Mouse (Mus musculus) G1E (cell line): ENCODE data around the gene Gipr. TPM values are rescaled to one million over a fixed set of nuclear protein-coding genes. Genes with fewer than 3 reads are reported as not detected.

Source experiments
- ATAC-seq: 2 replicates; pipeline ENCODE4 v1.8.0; 2016; ENCODE audit warnings: mild to moderate bottlenecking; ENCODE audit not compliant: insufficient number of reproducible peaks, poor library complexity, low FRiP score, severe bottlenecking; ENCODE audit errors: extremely low read depth
- DNase-seq: peaks from one replicate; pipeline ENCODE4 v3.0.0; 2012; ENCODE audit warnings: low spot score
- H3K27me3 ChIP-seq: 2 replicates; pipeline ENCODE4 v1.6.1; 2012; ENCODE audit warnings: mild to moderate bottlenecking, low read length, inconsistent platforms; ENCODE audit not compliant: insufficient read depth
- H3K36me3 ChIP-seq: replicated peaks from 2 replicates; pipeline ENCODE3; 2012; ENCODE audit warnings: mild to moderate bottlenecking, inconsistent platforms
- H3K4me1 ChIP-seq: 2 replicates; pipeline ENCODE4 v1.6.1; 2012; ENCODE audit warnings: low read depth, low read length, inconsistent platforms, mixed read lengths; ENCODE audit not compliant: insufficient read depth
- H3K4me3 ChIP-seq: 2 replicates; pipeline ENCODE4 v1.5.1; 2012; ENCODE audit warnings: low read depth, mild to moderate bottlenecking, inconsistent platforms, low read length, moderate library complexity, mixed read lengths
- H3K9me3 ChIP-seq: replicated peaks from 2 replicates; pipeline ENCODE4 v1.6.1; 2012; ENCODE audit warnings: inconsistent platforms
- CTCF ChIP-seq: IDR thresholded peaks from 2 replicates; pipeline ENCODE4 v1.5.1; 2012; ENCODE audit warnings: low read depth, low read length, inconsistent platforms, mixed read lengths
- GATA1 ChIP-seq: IDR thresholded peaks from 2 replicates; pipeline ENCODE4 v1.6.1; 2012; ENCODE audit warnings: borderline replicate concordance, low read length, inconsistent platforms, mixed read lengths
- GATA2 ChIP-seq: IDR thresholded peaks from 2 replicates; pipeline ENCODE4 v1.6.1; 2012; ENCODE audit warnings: low read depth, low read length, inconsistent platforms, borderline replicate concordance
- POLR2AphosphoS5 ChIP-seq: IDR thresholded peaks from 2 replicates; pipeline ENCODE4 v1.6.1; 2012; ENCODE audit warnings: low read depth, low read length, inconsistent platforms; ENCODE audit not compliant: insufficient replicate concordance
- TAL1 ChIP-seq: conservative IDR thresholded peaks from 2 replicates; pipeline ENCODE4 v1.6.1; 2012; ENCODE audit warnings: low read depth, low read length, inconsistent platforms, mixed read lengths
- polyA plus RNA-seq: library from polyadenylated mRNA; stranded (reverse); fragments of >175 nt; gene quantifications from 2 replicates; pipeline ENCODE4 v1.2.3, GENCODE M21; 2012
- total RNA-seq, 2 experiments: library from RNA; stranded (forward) in 1 of 2; stranded (reverse) in 1 of 2; fragments of 200-1000 nt in 1 of 2; fragments of >200 nt in 1 of 2; fragmentation: Nextera tagmentation in 1 of 2; gene quantifications; 2 replicates each; pipeline ENCODE4 v1.2.3; 2014 to 2017

The Gipr gene
- total and polyA plus RNA-seq, 3 experiments = 6.5 to 10.7 (median 7.1) TPM

DNA sequence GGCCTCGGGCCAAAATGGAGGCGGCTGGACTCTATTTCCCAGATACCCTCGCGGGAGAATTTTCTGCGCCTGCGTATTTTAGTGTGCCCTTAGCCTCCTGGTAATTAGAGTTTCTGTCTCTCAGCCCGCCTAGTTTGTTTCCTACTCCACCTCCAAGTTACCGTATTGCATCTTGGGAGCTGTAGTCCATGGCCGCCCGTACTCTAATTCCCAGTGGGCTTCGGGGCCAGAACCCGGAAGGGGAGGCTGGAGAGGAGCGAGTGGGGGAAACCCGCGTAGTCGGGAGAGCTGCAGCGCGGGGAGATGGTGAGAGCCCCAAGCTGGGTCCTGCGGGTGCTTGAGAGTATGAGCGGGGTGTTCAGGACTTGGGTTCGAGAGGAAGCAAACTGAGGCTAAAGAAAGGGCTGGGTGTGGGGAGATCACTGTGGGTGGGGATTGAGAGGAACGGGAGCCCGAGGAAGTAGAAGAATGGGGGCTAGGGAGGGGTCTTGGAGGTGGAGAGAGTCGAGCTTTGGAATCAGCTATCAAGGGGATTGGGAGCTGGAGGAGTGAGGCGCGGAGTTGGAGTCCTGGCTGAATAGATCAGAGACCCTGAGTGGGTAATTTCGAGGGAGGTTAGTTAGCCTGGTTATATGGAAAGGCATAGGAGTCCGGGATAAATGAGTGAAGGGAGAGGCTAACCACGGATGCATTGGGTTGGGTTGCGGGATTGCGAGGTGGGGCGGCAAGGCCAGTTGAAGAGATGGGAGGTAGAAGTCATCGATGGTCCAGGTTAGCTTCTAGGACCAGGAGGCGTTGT lies 46.1 kb downstream of the Gipr start, which contains the start of gene Fbxo46:
Gene Fbxo46 (plus strand): TSS at position 229 of the 799 bp plus-strand sequence.
- DNase-seq (peak; percentile 91), ATAC-seq (peak; percentile 99)
- Histone ChIP-seq H3K36me3 (peaks cover 19% of the 10 kb centered on the region), H3K4me3 (peak within 1 kb of the TSS; percentile 77), H3K9me3 (peaks cover 7% of the 10 kb centered on the region), H3K27me3 (no peaks in the 10 kb centered on the region; the same call in 1 of the 2 replicates), H3K4me1 (peaks cover 24% of the 10 kb centered on the region)
- no peak for TF ChIP-seq CTCF
- TF ChIP-seq POLR2AphosphoS5 = no peak
- no peak for TF ChIP-seq GATA1
- TF ChIP-seq GATA2 = no peak
- no peak for TF ChIP-seq TAL1

DNA sequence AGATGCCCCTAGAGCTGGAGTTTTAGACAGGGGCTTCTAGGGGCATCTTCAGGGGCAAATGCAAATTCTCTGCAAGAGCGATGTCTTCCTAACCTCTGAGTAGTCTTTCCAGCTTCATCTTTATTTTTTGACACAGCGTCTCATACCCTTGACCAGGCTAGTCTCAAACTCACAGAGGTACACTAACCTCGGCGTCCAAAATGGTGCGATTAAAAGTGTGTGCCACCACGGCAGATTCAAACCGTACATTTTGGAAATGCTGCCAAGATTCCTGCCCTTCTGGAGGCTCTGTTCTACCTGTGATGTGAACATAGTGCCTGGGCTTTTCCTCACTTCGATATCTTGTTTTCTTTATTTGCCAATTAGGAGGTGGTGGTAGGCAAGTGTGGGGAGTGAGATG lies 46.8 kb downstream of the Gipr start:
- Histone ChIP-seq H3K9me3 (peaks cover 7% of the 10 kb centered on the region), H3K4me1 (peaks cover 24% of the 10 kb centered on the region), H3K27me3 (no peaks in the 10 kb centered on the region; the same call in 1 of the 2 replicates), H3K36me3 (peaks cover 11% of the 10 kb centered on the region), H3K4me3 (no peak overlapping the region; the same call in 1 of the 2 replicates)
- ATAC-seq (no peak), DNase-seq (no peak)
- no peak for TF ChIP-seq CTCF
- TF ChIP-seq GATA1 = no peak
- TF ChIP-seq POLR2AphosphoS5 = no peak
- TF ChIP-seq TAL1 = no peak
- TF ChIP-seq GATA2 = no peak

DNA sequence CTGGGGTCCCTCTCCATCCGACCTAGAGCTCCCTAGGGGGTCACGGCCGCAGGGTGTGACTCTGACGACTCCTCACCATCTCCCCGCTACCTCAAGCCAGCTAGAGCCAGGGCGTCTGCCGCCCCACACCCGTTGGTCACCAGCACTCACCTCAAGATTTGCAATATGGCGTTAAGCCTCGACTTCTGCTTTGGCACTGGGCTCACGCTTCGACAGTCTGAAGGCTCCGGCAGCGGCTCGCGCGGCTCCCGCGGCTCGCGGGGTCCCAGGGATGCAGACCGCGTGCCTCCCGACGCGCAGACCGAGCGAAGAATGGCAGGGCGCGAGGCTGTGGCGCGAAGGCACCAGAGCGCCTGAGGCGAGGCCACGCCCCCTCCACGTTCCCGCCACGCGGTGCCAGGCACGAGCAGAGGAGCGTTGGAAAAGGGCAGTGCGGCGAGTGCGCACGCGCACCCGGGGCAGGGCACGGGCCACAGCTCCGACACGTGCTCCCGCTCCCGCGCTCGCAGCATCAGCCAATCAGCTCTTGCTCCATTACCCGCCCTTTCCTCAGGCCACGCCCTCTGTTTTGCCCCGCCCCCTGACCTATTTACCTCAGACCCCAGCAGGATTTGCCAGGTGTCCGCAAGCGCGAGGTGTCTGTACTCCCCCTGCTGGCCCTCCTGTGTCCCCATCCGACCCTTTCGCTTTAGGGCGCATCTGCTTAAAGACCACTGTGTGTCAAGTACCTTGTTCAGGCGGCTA lies 47.7 kb downstream of the Gipr start, which contains the start of gene Gm4969:
Gene Gm4969 (minus strand): TSS at position 341 of the 744 bp plus-strand sequence.
- Histone ChIP-seq H3K36me3 (peaks cover 9% of the 10 kb centered on the region), H3K27me3 (peaks cover under 1% of the 10 kb centered on the region), H3K4me1 (peaks cover 24% of the 10 kb centered on the region), H3K4me3 (peak within 1 kb of the TSS; percentile 41; the same call in 1 of the 2 replicates), H3K9me3 (peaks cover 7% of the 10 kb centered on the region)
- DNase-seq = no peak
- no peak for ATAC-seq
- TF ChIP-seq POLR2AphosphoS5 (no peak), TAL1 (no peak), GATA2 (no peak), GATA1 (no peak), CTCF (no peak)

DNA sequence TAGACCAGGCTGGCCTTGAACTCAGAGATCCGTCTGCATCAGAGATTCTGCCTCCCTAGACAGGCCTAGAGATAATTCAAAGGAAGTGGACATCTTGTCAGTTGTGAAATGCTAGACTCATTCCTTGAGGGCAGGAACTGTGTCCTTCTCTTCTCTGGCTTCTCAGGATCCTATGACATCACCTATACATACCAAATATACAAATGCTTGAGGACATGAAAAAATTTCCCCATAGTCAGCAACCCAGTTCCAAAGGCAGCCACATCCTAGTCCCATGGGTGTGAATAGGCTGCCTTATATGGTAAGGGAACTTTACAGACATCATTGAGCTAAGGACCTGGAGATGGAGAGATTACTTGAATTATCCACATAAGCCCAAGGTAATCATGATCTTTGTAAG lies 56.4 kb downstream of the Gipr start:
- H3K4me1 ChIP-seq = no peaks in the 10 kb centered on the region; the same call in 1 of the 2 replicates
- no peak for TF ChIP-seq GATA2
- no peak for TF ChIP-seq TAL1
- no peak for TF ChIP-seq CTCF
- TF ChIP-seq GATA1 = no peak
- no peak for TF ChIP-seq POLR2AphosphoS5
- ATAC-seq = no peak
- H3K27me3 ChIP-seq = peaks cover 65% of the 10 kb centered on the region
- H3K9me3 ChIP-seq = no peaks in the 10 kb centered on the region
- no peaks in the 10 kb centered on the region for H3K36me3 ChIP-seq
- H3K4me3 ChIP-seq = no peak overlapping the region
- no peak for DNase-seq

DNA sequence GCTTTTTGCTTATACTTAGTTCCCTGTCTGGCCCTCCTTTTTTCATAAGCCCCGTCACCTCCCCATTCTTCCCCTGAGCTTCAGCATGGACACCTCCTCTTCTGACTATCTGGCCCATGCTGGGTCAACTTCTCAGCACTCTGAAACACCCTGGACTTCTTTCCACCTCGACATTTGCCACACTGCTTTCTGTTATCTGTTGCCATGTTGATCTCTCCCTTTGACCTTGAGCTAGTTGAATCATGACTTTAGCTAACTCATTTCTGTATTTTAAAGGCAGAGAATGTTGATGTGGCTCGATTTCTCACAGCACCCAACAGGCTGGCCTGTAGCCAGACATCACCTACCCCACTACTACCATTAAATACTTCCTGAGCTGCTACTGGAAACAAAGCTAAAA lies 58.5 kb downstream of the Gipr start:
- ATAC-seq = no peak

More for the DNA sequence above, 58.5 kb downstream of the Gipr start:
- Histone ChIP-seq H3K4me3 (no peak overlapping the region), H3K27me3 (peaks cover 78% of the 10 kb centered on the region), H3K4me1 (no peaks in the 10 kb centered on the region; the same call in 1 of the 2 replicates), H3K9me3 (no peaks in the 10 kb centered on the region), H3K36me3 (no peaks in the 10 kb centered on the region)
- TF ChIP-seq CTCF = no peak
- no peak for TF ChIP-seq POLR2AphosphoS5
- TF ChIP-seq TAL1 = no peak
- TF ChIP-seq GATA1 = no peak
- DNase-seq = no peak

Other genes with a start within 250 kb of the Gipr start
Only the 20 nearest of the 27 such genes appear.
- 2.4 and 3.9 TPM in 2 replicates for gene Mypop, start 174.9 kb downstream of the Gipr start, total RNA-seq (2014; fragmentation: Nextera tagmentation)
- gene Mypop, start 174.9 kb downstream of the Gipr start, total RNA-seq (2017) = 2.0 and 4.1 TPM in 2 replicates
- gene Mypop, start 174.9 kb downstream of the Gipr start, polyA plus RNA-seq = 15.8 and 20.5 TPM in 2 replicates
- gene Irf2bp1, start 162.1 kb downstream of the Gipr start, total RNA-seq (2014; fragmentation: Nextera tagmentation) = 34.1 and 34.9 TPM in 2 replicates
- 13.4 TPM in 2 replicates for gene Irf2bp1, start 162.1 kb downstream of the Gipr start, total RNA-seq (2017)
- 105 and 139 TPM in 2 replicates for gene Irf2bp1, start 162.1 kb downstream of the Gipr start, polyA plus RNA-seq
- gene Foxa3, start 142.6 kb downstream of the Gipr start, total RNA-seq (2014; fragmentation: Nextera tagmentation) = not detected in 2 replicates
- not detected in 2 replicates for gene Foxa3, start 142.6 kb downstream of the Gipr start, total RNA-seq (2017)
- gene Foxa3, start 142.6 kb downstream of the Gipr start, polyA plus RNA-seq = 0.03 TPM in 1 of 2 replicates, not detected in the other
- 119 and 149 TPM in 2 replicates for gene Sympk, start 141.8 kb downstream of the Gipr start, total RNA-seq (2014; fragmentation: Nextera tagmentation)
- 47.6 and 48.1 TPM in 2 replicates for gene Sympk, start 141.8 kb downstream of the Gipr start, total RNA-seq (2017)
- gene Sympk, start 141.8 kb downstream of the Gipr start, polyA plus RNA-seq = 257 and 260 TPM in 2 replicates
- gene Rsph6a, start 111.4 kb downstream of the Gipr start, total RNA-seq (2014; fragmentation: Nextera tagmentation) = not detected in 2 replicates
- 0.33 and 0.76 TPM in 2 replicates for gene Rsph6a, start 111.4 kb downstream of the Gipr start, total RNA-seq (2017)
- 0.16 and 0.23 TPM in 2 replicates for gene Rsph6a, start 111.4 kb downstream of the Gipr start, polyA plus RNA-seq
- 36.2 and 50.6 TPM in 2 replicates for gene Dmwd, start 89.9 kb downstream of the Gipr start, total RNA-seq (2014; fragmentation: Nextera tagmentation)
- 22.4 and 23.6 TPM in 2 replicates for gene Dmwd, start 89.9 kb downstream of the Gipr start, total RNA-seq (2017)
- 141 and 150 TPM in 2 replicates for gene Dmwd, start 89.9 kb downstream of the Gipr start, polyA plus RNA-seq
- 17.1 and 27.5 TPM in 2 replicates for gene Dmpk, start 82.3 kb downstream of the Gipr start, total RNA-seq (2014; fragmentation: Nextera tagmentation)
- 7.3 and 8.0 TPM in 2 replicates for gene Dmpk, start 82.3 kb downstream of the Gipr start, total RNA-seq (2017)
- 78.7 and 82.1 TPM in 2 replicates for gene Dmpk, start 82.3 kb downstream of the Gipr start, polyA plus RNA-seq
- 1.8 and 3.8 TPM in 2 replicates for gene Six5, start 71.5 kb downstream of the Gipr start, total RNA-seq (2014; fragmentation: Nextera tagmentation)
- 2.6 and 3.6 TPM in 2 replicates for gene Six5, start 71.5 kb downstream of the Gipr start, total RNA-seq (2017)
- 9.2 and 9.9 TPM in 2 replicates for gene Six5, start 71.5 kb downstream of the Gipr start, polyA plus RNA-seq
- 0.39 TPM in 1 of 2 replicates, not detected in the other for gene Gm4969, start 47.8 kb downstream of the Gipr start, total RNA-seq (2014; fragmentation: Nextera tagmentation)
- gene Gm4969, start 47.8 kb downstream of the Gipr start, total RNA-seq (2017) = 0.05 TPM in 1 of 2 replicates, not detected in the other
- gene Gm4969, start 47.8 kb downstream of the Gipr start, polyA plus RNA-seq = 0.01 TPM in 1 of 2 replicates, not detected in the other
- 3.3 and 6.7 TPM in 2 replicates for gene Fbxo46, start 46.3 kb downstream of the Gipr start, total RNA-seq (2014; fragmentation: Nextera tagmentation)
- 6.2 and 7.2 TPM in 2 replicates for gene Fbxo46, start 46.3 kb downstream of the Gipr start, total RNA-seq (2017)
- gene Fbxo46, start 46.3 kb downstream of the Gipr start, polyA plus RNA-seq = 27.3 and 27.8 TPM in 2 replicates
- 5.1 and 5.9 TPM in 2 replicates for gene Qpctl, start 16.8 kb downstream of the Gipr start, total RNA-seq (2014; fragmentation: Nextera tagmentation)
- 2.6 and 3.0 TPM in 2 replicates for gene Qpctl, start 16.8 kb downstream of the Gipr start, total RNA-seq (2017)
- gene Qpctl, start 16.8 kb downstream of the Gipr start, polyA plus RNA-seq = 6.2 and 6.7 TPM in 2 replicates
- 19.5 and 25.5 TPM in 2 replicates for gene Snrpd2, start 16.4 kb downstream of the Gipr start, total RNA-seq (2014; fragmentation: Nextera tagmentation)
- 75.1 and 92.3 TPM in 2 replicates for gene Snrpd2, start 16.4 kb downstream of the Gipr start, total RNA-seq (2017)
- 73.1 and 75.0 TPM in 2 replicates for gene Snrpd2, start 16.4 kb downstream of the Gipr start, polyA plus RNA-seq
- gene Eml2, start 10.3 kb upstream of the Gipr start, total RNA-seq (2014; fragmentation: Nextera tagmentation) = 13.6 and 19.0 TPM in 2 replicates
- 14.3 and 15.1 TPM in 2 replicates for gene Eml2, start 10.3 kb upstream of the Gipr start, total RNA-seq (2017)
- 25.4 and 27.2 TPM in 2 replicates for gene Eml2, start 10.3 kb upstream of the Gipr start, polyA plus RNA-seq
- 0.30 TPM in 1 of 2 replicates, not detected in the other for gene Gpr4, start 46.4 kb upstream of the Gipr start, total RNA-seq (2014; fragmentation: Nextera tagmentation)
- gene Gpr4, start 46.4 kb upstream of the Gipr start, total RNA-seq (2017) = 0.11 and 0.12 TPM in 2 replicates
- gene Gpr4, start 46.4 kb upstream of the Gipr start, polyA plus RNA-seq = 0.06 and 0.16 TPM in 2 replicates
- gene Opa3, start 62.2 kb upstream of the Gipr start, total RNA-seq (2014; fragmentation: Nextera tagmentation) = 13.8 and 14.2 TPM in 2 replicates
- gene Opa3, start 62.2 kb upstream of the Gipr start, total RNA-seq (2017) = 14.8 and 15.2 TPM in 2 replicates
- gene Opa3, start 62.2 kb upstream of the Gipr start, polyA plus RNA-seq = 7.7 and 8.4 TPM in 2 replicates
- gene Vasp, start 105.7 kb upstream of the Gipr start, total RNA-seq (2014; fragmentation: Nextera tagmentation) = 146 and 171 TPM in 2 replicates
- 239 and 292 TPM in 2 replicates for gene Vasp, start 105.7 kb upstream of the Gipr start, total RNA-seq (2017)
- 560 and 712 TPM in 2 replicates for gene Vasp, start 105.7 kb upstream of the Gipr start, polyA plus RNA-seq
- gene Ppm1n, start 113.9 kb upstream of the Gipr start, total RNA-seq (2014; fragmentation: Nextera tagmentation) = not detected in 2 replicates
- not detected in 2 replicates for gene Ppm1n, start 113.9 kb upstream of the Gipr start, total RNA-seq (2017)
- gene Ppm1n, start 113.9 kb upstream of the Gipr start, polyA plus RNA-seq = not detected in 2 replicates
- 0.73 and 0.98 TPM in 2 replicates for gene Rtn2, start 116.5 kb upstream of the Gipr start, total RNA-seq (2014; fragmentation: Nextera tagmentation)
- gene Rtn2, start 116.5 kb upstream of the Gipr start, total RNA-seq (2017) = 0.06 and 0.11 TPM in 2 replicates
- gene Rtn2, start 116.5 kb upstream of the Gipr start, polyA plus RNA-seq = 0.94 and 0.96 TPM in 2 replicates
- gene Fosb, start 143.9 kb upstream of the Gipr start, total RNA-seq (2014; fragmentation: Nextera tagmentation) = 0.19 TPM in 1 of 2 replicates, not detected in the other
- 0.29 and 0.38 TPM in 2 replicates for gene Fosb, start 143.9 kb upstream of the Gipr start, total RNA-seq (2017)
- gene Fosb, start 143.9 kb upstream of the Gipr start, polyA plus RNA-seq = 0.50 and 0.61 TPM in 2 replicates
- 26.9 and 39.9 TPM in 2 replicates for gene Ercc1, start 178.7 kb upstream of the Gipr start, total RNA-seq (2014; fragmentation: Nextera tagmentation)
- 29.7 and 50.1 TPM in 2 replicates for gene Ercc1, start 178.7 kb upstream of the Gipr start, total RNA-seq (2017)
- gene Ercc1, start 178.7 kb upstream of the Gipr start, polyA plus RNA-seq = 97.7 and 105 TPM in 2 replicates